Mouse (Mus musculus) midbrain, embryonic 14.5 days (tissue): Measurements from ENCODE around the gene Sult2a7. TPM values are rescaled to one million over a fixed set of nuclear protein-coding genes. Genes with fewer than 3 reads are reported as not detected.

ENCODE experiments used
- ATAC-seq: fragments of 200-750 bp; cut with Nextera tagmentation; 2 replicates; pipeline ENCODE4 v1.8.0; 2017; ENCODE audit warnings: moderate number of reproducible peaks, moderate library complexity; ENCODE audit not compliant: low FRiP score, low TSS enrichment
- DNase-seq: peaks from one replicate; pipeline ENCODE4 v3.0.0-alpha.2; 2015
- H3K27ac ChIP-seq: fragments of 300-500 bp; sonication (generic); replicated peaks from 2 replicates; pipeline ENCODE4 v1.5.1; 2014; ENCODE audit warnings: mild to moderate bottlenecking, low read depth, low read length, moderate library complexity
- H3K27me3 ChIP-seq: fragments of 300-500 bp; sonication (generic); 2 replicates; pipeline ENCODE4 v1.6.1; 2014; ENCODE audit warnings: low read length, control low read depth, mixed read lengths; ENCODE audit not compliant: control insufficient read depth, insufficient read depth
- H3K36me3 ChIP-seq: fragments of 300-500 bp; sonication (generic); 2 replicates; pipeline ENCODE4 v1.6.1; 2014; ENCODE audit warnings: low read length, control low read depth; ENCODE audit not compliant: control insufficient read depth, insufficient read depth
- H3K4me1 ChIP-seq: fragments of 300-500 bp; sonication (generic); 2 replicates; pipeline ENCODE4 v1.6.1; 2014; ENCODE audit warnings: mild to moderate bottlenecking, antibody characterized with exemption, low read length, control low read depth; ENCODE audit not compliant: control insufficient read depth, insufficient read depth
- H3K4me2 ChIP-seq: fragments of 300-500 bp; sonication (generic); 2 replicates; pipeline ENCODE4 v1.6.1; 2014; ENCODE audit warnings: mild to moderate bottlenecking, low read length, moderate library complexity
- H3K4me3 ChIP-seq: fragments of 300-500 bp; sonication (generic); replicated peaks from 2 replicates; pipeline ENCODE4 v1.5.1; 2014; ENCODE audit warnings: low read depth, low read length
- H3K9ac ChIP-seq: fragments of 300-500 bp; sonication (generic); replicated peaks from 2 replicates; pipeline ENCODE4 v1.6.1; 2014; ENCODE audit warnings: mild to moderate bottlenecking, low read length, moderate library complexity
- H3K9me3 ChIP-seq: fragments of 300-500 bp; sonication (generic); 2 replicates; pipeline ENCODE4 v1.6.1; 2016; ENCODE audit warnings: low read length, control low read depth, mixed read lengths; ENCODE audit not compliant: control insufficient read depth
- WGBS: fragments of 180-500 bp; shearing (Covaris S2); extraction: QIAGEN DNeasy Blood & Tissue Kit; methylation state at CpG from one replicate; pipeline ENCODE4 v1.1.7; 2014; 5-methylcytosine and 5-hydroxymethylcytosine counted together
- polyA plus RNA-seq: library from polyadenylated mRNA; unstranded; fragments of >200 nt; fragmentation: Nextera tagmentation; extraction: Ambion mirVana; gene quantifications from 2 replicates; pipeline ENCODE4 v1.2.1, GENCODE M21; 2014

The Sult2a7 gene
- not detected in 2 replicates for polyA plus RNA-seq

DNA sequence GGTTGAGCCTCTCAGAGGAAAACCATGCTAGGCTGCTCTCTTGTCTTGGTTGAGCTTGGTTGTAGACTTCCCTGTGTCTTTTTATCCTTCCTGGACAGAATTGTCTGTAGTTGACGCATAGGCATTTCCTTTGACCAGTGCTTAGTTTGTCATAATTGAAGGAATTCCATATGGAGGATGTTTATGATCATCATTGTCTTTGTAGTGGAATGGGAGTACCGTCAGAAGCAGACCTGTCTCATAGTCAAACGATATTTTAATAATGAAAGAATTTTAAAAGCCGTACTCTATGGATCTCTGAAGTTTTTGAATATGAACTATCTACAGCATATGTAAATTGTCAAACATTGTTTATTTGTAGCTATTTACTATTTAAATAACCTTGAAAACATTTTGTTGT, at the start of gene Sult2a7:
Gene Sult2a7 (minus strand): TSS at position 101 of the 400 bp plus-strand sequence.
- 90% methylated on average over 4 of the region's 4 CpGs for WGBS
- Histone ChIP-seq H3K9ac (no peak within 1 kb of the TSS), H3K4me3 (no peak within 1 kb of the TSS), H3K36me3 (no peaks in the 10 kb centered on the region), H3K27me3 (no peaks in the 10 kb centered on the region), H3K4me1 (no peaks in the 10 kb centered on the region), H3K9me3 (peaks cover 6% of the 10 kb centered on the region), H3K27ac (no peak within 1 kb of the TSS), H3K4me2 (no peak within 1 kb of the TSS)
- ATAC-seq (no peak), DNase-seq (no peak)

DNA sequence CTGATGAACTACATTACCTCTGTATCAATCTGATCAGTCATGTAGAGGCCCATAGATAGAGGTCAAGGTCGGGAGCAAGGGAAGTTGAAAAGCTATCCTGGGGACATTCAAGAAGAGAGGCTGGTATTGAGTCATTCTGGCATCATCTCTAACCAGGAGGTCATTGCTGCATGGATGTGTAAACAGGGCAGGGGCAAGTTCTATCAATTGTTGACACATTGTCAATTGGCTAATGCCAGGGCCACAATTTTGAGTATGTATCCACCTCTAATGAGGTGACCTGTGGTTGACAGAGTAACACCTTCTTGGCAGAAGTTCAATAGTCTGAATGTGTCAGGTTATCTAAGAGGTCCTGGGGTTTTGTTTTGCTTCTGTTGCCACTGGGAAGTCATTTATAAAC, 31.2 kb upstream of the Sult2a7 start:
- Histone ChIP-seq H3K9ac (no peak overlapping the region), H3K9me3 (peaks cover 32% of the 10 kb centered on the region), H3K27ac (no peak overlapping the region), H3K4me2 (no peak overlapping the region), H3K36me3 (no peaks in the 10 kb centered on the region), H3K4me1 (no peaks in the 10 kb centered on the region), H3K4me3 (no peak overlapping the region), H3K27me3 (no peaks in the 10 kb centered on the region)
- ATAC-seq (no peak), DNase-seq (no peak)
- WGBS, result 64% methylated on average over 1 of the region's 1 CpGs

DNA sequence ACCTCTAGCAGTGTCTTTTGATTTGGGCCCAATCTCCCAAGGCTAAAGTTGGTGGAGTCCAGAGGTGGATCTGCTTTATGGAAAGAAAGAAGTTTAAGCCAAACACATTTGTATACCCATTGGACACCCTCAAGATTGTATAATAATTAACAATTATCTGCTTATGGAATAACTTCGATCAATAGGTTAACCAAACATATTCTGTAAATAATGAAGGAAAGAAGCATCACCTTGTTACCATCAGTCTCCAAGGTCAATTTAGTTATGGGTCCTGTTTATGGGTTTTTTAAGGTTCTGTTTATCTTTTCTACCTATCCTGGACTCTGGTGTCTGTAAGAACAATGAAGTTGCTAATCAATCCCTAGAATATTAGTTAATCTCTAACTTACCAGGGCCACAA, 28.6 kb upstream of the Sult2a7 start:
- Histone ChIP-seq H3K4me1 (no peaks in the 10 kb centered on the region), H3K4me2 (no peak overlapping the region), H3K27ac (no peak overlapping the region), H3K4me3 (no peak overlapping the region), H3K9ac (no peak overlapping the region), H3K27me3 (no peaks in the 10 kb centered on the region), H3K9me3 (peaks cover 24% of the 10 kb centered on the region), H3K36me3 (no peaks in the 10 kb centered on the region)
- no peak for DNase-seq
- 84% methylated on average over 1 of the region's 1 CpGs for WGBS
- no peak for ATAC-seq

DNA sequence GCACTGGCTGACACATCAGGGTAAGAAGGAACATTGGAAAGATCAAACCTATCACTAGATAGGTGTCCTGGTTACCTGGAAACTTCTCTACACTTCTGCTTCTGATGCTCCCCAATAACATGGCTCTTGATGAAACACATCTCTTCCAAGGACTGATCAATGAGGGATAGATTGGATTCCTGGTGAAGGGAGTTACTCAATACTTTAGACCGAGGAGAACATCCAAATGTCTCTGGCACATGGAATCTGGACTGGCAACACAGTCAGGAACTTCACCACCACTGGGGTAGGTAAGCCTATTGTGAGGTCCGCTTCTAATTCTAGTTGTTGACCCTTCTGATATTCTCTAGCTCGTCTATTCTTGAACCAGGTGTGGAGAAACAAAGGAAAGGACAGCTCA, 24.3 kb upstream of the Sult2a7 start:
- Histone ChIP-seq H3K4me2 (no peak overlapping the region), H3K9ac (no peak overlapping the region), H3K27me3 (no peaks in the 10 kb centered on the region), H3K27ac (no peak overlapping the region), H3K4me1 (no peaks in the 10 kb centered on the region), H3K9me3 (peaks cover 24% of the 10 kb centered on the region; the same call in 1 of the 2 replicates), H3K36me3 (no peaks in the 10 kb centered on the region), H3K4me3 (no peak overlapping the region)
- ATAC-seq (no peak), DNase-seq (no peak)
- 65% methylated on average over 3 of the region's 3 CpGs for WGBS

DNA sequence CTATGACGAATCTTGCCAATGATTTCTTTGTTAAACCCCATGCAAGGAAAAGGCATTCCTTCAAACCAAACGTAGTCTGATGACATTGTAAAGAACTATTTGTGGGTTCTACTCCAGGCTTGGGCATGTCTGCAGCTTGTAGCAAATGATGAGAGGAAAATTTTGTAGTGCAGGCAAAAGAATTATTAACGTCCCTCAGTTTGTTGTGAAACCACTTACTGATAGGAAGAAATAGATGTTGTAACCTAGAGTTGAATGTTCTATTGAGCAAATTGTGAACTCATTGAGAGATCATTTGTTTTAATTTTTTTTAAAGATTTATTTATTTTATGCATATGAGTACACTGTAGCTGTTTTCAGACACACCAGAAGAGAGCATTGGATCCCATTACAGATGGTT, 1.1 kb downstream of the Sult2a7 start:
- Histone ChIP-seq H3K9me3 (peaks cover 6% of the 10 kb centered on the region), H3K9ac (no peak overlapping the region), H3K27ac (no peak overlapping the region), H3K27me3 (no peaks in the 10 kb centered on the region), H3K4me2 (no peak overlapping the region), H3K4me1 (no peaks in the 10 kb centered on the region), H3K4me3 (no peak overlapping the region), H3K36me3 (no peaks in the 10 kb centered on the region)
- ATAC-seq (no peak), DNase-seq (no peak)
- WGBS, result 73% methylated on average over 3 of the region's 3 CpGs

DNA sequence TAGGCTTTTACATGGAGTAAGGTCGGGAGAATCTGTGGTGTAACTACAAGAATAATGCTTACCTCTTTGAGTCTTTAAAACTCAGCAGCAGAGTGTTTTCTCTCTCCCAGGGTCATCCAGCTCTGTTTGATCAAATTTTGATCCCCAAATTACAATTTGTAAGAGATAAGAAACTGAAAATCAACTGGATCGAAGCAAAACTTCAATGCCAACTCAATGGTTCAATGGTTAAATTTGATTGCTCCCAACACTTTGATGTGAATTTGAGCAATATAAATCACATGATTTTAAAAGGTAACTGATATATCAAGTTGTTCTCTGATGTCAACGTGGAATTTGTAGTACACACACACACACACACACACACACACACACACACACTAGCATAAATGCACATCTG, 47.5 kb downstream of the Sult2a7 start, which contains the start of gene Sult2a8:
Gene Sult2a8 (minus strand): TSS at position 236 of the 400 bp plus-strand sequence.
- DNase-seq, result no peak
- Histone ChIP-seq H3K4me1 (no peaks in the 10 kb centered on the region), H3K27me3 (no peaks in the 10 kb centered on the region), H3K27ac (no peak within 1 kb of the TSS), H3K9me3 (peaks cover 24% of the 10 kb centered on the region), H3K4me2 (no peak within 1 kb of the TSS), H3K4me3 (no peak within 1 kb of the TSS), H3K36me3 (no peaks in the 10 kb centered on the region), H3K9ac (no peak within 1 kb of the TSS)
- 66% methylated on average over 3 of the region's 3 CpGs for WGBS
- no peak for ATAC-seq

DNA sequence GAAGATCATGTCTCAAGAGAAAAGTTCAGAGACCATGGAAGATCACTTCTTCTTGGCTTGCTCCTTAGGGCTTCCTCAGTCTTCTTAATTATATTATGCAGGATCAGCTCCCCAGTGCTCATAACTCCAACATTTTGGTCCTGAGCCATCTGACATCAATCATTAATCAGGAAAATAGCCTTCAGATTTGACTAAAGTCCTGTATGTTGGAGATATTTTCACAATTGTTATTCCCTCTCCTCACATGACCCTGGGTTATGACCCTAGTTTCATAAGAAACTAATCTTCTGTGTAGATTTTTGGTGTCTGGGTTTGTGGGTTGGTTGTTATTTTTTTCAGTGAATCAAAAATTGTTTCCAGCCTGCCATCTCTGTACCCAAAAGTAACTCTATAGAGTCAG, 54.4 kb downstream of the Sult2a7 start:
- DNase-seq, result no peak
- H3K4me3 ChIP-seq, result no peak overlapping the region
- H3K4me2 ChIP-seq, result no peak overlapping the region
- no peaks in the 10 kb centered on the region for H3K36me3 ChIP-seq
- H3K27ac ChIP-seq, result no peak overlapping the region
- no peak for ATAC-seq
- H3K9ac ChIP-seq, result no peak overlapping the region
- peaks cover 35% of the 10 kb centered on the region for H3K9me3 ChIP-seq
- H3K4me1 ChIP-seq, result no peaks in the 10 kb centered on the region
- H3K27me3 ChIP-seq, result no peaks in the 10 kb centered on the region

DNA sequence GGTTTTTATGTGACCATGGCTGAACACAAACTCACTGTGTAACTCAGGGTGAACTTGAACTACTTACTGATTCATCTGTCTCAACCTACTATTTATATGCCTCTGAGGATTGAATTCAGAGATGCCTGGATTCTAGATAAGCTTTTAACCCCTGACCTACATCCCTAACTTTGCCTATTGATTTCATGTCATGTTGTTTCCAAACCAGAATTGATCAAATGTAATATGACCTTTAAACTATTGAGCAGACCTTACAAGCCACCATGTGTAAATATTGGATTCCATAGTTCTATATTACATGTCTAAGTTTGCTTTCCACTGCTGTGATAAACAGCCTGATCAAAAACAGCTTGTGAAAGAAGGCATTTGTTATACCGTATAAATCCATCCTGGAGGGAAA, 55.5 kb downstream of the Sult2a7 start:
- 72% methylated on average over 1 of the region's 1 CpGs for WGBS
- H3K27me3 ChIP-seq, result no peaks in the 10 kb centered on the region
- H3K9ac ChIP-seq, result no peak overlapping the region
- no peak overlapping the region for H3K4me3 ChIP-seq
- no peak overlapping the region for H3K4me2 ChIP-seq
- no peak for DNase-seq
- H3K9me3 ChIP-seq, result peaks cover 35% of the 10 kb centered on the region
- no peaks in the 10 kb centered on the region for H3K36me3 ChIP-seq
- H3K4me1 ChIP-seq, result no peaks in the 10 kb centered on the region
- H3K27ac ChIP-seq, result no peak overlapping the region
- ATAC-seq, result no peak

DNA sequence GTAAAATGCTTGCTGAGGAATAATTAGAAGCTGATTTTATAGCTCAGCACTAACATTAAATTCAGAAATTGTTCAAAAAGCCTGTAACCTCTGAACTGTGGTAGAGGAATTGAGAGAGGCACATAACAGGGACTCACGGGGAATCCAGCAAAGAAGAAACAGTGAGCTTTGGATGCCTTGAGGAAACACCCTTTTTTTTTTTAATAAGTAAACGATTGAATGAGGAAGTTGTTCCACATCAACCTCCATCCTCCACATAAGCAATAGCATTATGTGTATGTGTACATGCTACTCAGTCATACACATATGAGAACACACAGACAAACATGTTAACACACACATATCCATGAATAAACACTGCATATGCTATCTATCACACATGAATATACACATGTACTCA, 56.0 kb downstream of the Sult2a7 start:
- Histone ChIP-seq H3K4me2 (no peak overlapping the region), H3K27me3 (no peaks in the 10 kb centered on the region), H3K4me1 (no peaks in the 10 kb centered on the region), H3K9ac (no peak overlapping the region), H3K9me3 (peaks cover 35% of the 10 kb centered on the region), H3K4me3 (no peak overlapping the region), H3K27ac (no peak overlapping the region), H3K36me3 (no peaks in the 10 kb centered on the region)
- ATAC-seq (no peak), DNase-seq (no peak)
- 90% methylated on average over 2 of the region's 2 CpGs for WGBS
